Mouse (Mus musculus) stomach, postnatal 0 days (tissue): ENCODE results near the gene Cldn24.

Source experiments
- CTCF ChIP-seq: IDR thresholded peaks from 2 replicates; pipeline ENCODE4 v1.5.1; 2016; ENCODE audit warnings: antibody characterized with exemption, low read depth, mild to moderate bottlenecking, moderate library complexity
- EP300 ChIP-seq: optimal IDR thresholded peaks from 2 replicates; pipeline ENCODE3; 2016; ENCODE audit warnings: antibody characterized with exemption

GRCm38 (mm10) chr8:47787705-47788104, 34.2 kb upstream of the Cldn24 start:
- TF ChIP-seq EP300, result no peak
- no peak for TF ChIP-seq CTCF
